In genomic region chr19:44407341-44408222, GRCm38 (mm10) we compare ENCODE assay signal across 8 mouse cellular contexts. TPM values are rescaled to one million over a fixed set of nuclear protein-coding genes. Genes with fewer than 3 reads are reported as not detected.
DNase-seq lines count a peak whose midpoint lies in the region; ATAC-seq and TF ChIP-seq lines count a peak whose summit lies in the region.

Gene Scd1 (minus strand): TSS chr19:44407879.

- no peak for TF ChIP-seq CTCF in E14TG2a.4 (conservative IDR thresholded peaks at IDR 0.05; ENCODE audit: low read length)
- TF ChIP-seq CTCF in stomach, postnatal 0 days (IDR thresholded peaks at IDR 0.05; ENCODE audit: low read depth) = no peak

- DNase-seq in brain, embryonic 18.5 days (ENCODE audit: low read depth, low spot score) = peak; percentile 84
- peak; percentile 58 for DNase-seq in fibroblast of lung, adult 2 months (ENCODE audit: low read depth)
- peak; percentile 68 for DNase-seq in kidney, postnatal 10 days
- DNase-seq in liver, embryonic 11.5 days (ENCODE audit: low spot score) = peak; percentile 61
- peak; percentile 79 for DNase-seq in neural tube, embryonic 11.5 days (ENCODE audit: low spot score)
- peak; percentile 62 for DNase-seq in stomach, postnatal 0 days (ENCODE audit: low spot score)

- H3K27me3 ChIP-seq in E14TG2a.4 (ENCODE audit: insufficient read depth, low read length) = peaks cover 37% of the 10 kb centered on the region
- peaks cover 27% of the 10 kb centered on the region for H3K27me3 ChIP-seq in heart, embryonic 13.5 days (replicated peaks)
- peaks cover 35% of the 10 kb centered on the region for H3K27me3 ChIP-seq in liver, embryonic 11.5 days (replicated peaks; ENCODE audit: control insufficient read depth, insufficient read depth, low read length)
- no peaks in the 10 kb centered on the region for H3K27me3 ChIP-seq in neural tube, embryonic 11.5 days (ENCODE audit: control insufficient read depth, insufficient read depth, low read length)
- no peaks in the 10 kb centered on the region for H3K27me3 ChIP-seq in stomach, postnatal 0 days (ENCODE audit: control insufficient read depth, insufficient read depth, low read length)

- peak within 1 kb of the TSS; percentile 83 for H3K4me2 ChIP-seq in heart, embryonic 13.5 days
- H3K4me2 ChIP-seq in liver, embryonic 11.5 days = peak within 1 kb of the TSS; percentile 95
- H3K4me2 ChIP-seq in neural tube, embryonic 11.5 days (ENCODE audit: low read depth) = peak within 1 kb of the TSS; percentile 79
- peak within 1 kb of the TSS; percentile 73 for H3K4me2 ChIP-seq in stomach, postnatal 0 days (replicated peaks; ENCODE audit: low read depth)

- TF ChIP-seq EP300 in stomach, postnatal 0 days (optimal IDR thresholded peaks at IDR 0.05) = no peak

- H3K4me3 ChIP-seq in E14TG2a.4 (replicated peaks; ENCODE audit: low read length) = peak within 1 kb of the TSS; percentile 87
- H3K4me3 ChIP-seq in heart, embryonic 13.5 days = peak within 1 kb of the TSS; percentile 55
- peak within 1 kb of the TSS; percentile 57 for H3K4me3 ChIP-seq in liver, embryonic 11.5 days (ENCODE audit: low read depth, low read length)
- H3K4me3 ChIP-seq in neural tube, embryonic 11.5 days (ENCODE audit: low read depth, low read length) = peak within 1 kb of the TSS; percentile 54
- peak within 1 kb of the TSS; percentile 46 for H3K4me3 ChIP-seq in stomach, postnatal 0 days (ENCODE audit: low read depth, low read length)

- peak; percentile 31; the same call in 1 of the 2 replicates for ATAC-seq in heart, embryonic 13.5 days (ENCODE audit: extremely low read depth, insufficient number of reproducible peaks, low FRiP score, low TSS enrichment)
- peak; percentile 82 for ATAC-seq in liver, embryonic 11.5 days (replicated peaks; ENCODE audit: low FRiP score)
- peak; percentile 91 for ATAC-seq in neural tube, embryonic 11.5 days (ENCODE audit: insufficient read depth, low FRiP score, low TSS enrichment)
- peak; percentile 77 for ATAC-seq in stomach, postnatal 0 days (ENCODE audit: low FRiP score, low TSS enrichment)

- H3K9ac ChIP-seq in heart, embryonic 13.5 days = peak within 1 kb of the TSS; percentile 48
- peak within 1 kb of the TSS; percentile 61 for H3K9ac ChIP-seq in liver, embryonic 11.5 days (ENCODE audit: low read depth, low read length)
- peak within 1 kb of the TSS; percentile 65 for H3K9ac ChIP-seq in neural tube, embryonic 11.5 days (ENCODE audit: low read length)
- H3K9ac ChIP-seq in stomach, postnatal 0 days (ENCODE audit: low read length) = peak within 1 kb of the TSS; percentile 51

- no peaks in the 10 kb centered on the region for H3K9me3 ChIP-seq in E14TG2a.4 (ENCODE audit: low read length)
- H3K9me3 ChIP-seq in heart, embryonic 13.5 days = no peaks in the 10 kb centered on the region
- no peaks in the 10 kb centered on the region for H3K9me3 ChIP-seq in liver, embryonic 11.5 days (ENCODE audit: control insufficient read depth, low read length)
- no peaks in the 10 kb centered on the region for H3K9me3 ChIP-seq in neural tube, embryonic 11.5 days (ENCODE audit: control insufficient read depth, low read length)
- H3K9me3 ChIP-seq in stomach, postnatal 0 days (ENCODE audit: control insufficient read depth, low read length) = no peaks in the 10 kb centered on the region

- peak within 1 kb of the TSS; percentile 16 for H3K27ac ChIP-seq in heart, embryonic 13.5 days (replicated peaks)
- H3K27ac ChIP-seq in liver, embryonic 11.5 days (ENCODE audit: low read depth, low read length) = peak within 1 kb of the TSS; percentile 52
- peak within 1 kb of the TSS; percentile 58; the same call in 1 of the 2 replicates for H3K27ac ChIP-seq in neural tube, embryonic 11.5 days (ENCODE audit: low read depth, low read length)
- peak within 1 kb of the TSS; percentile 49; the same call in 1 of the 2 replicates for H3K27ac ChIP-seq in stomach, postnatal 0 days (replicated peaks)

- peaks cover 47% of the 10 kb centered on the region for H3K4me1 ChIP-seq in E14TG2a.4 (replicated peaks; ENCODE audit: low read depth, low read length)
- peaks cover 13% of the 10 kb centered on the region for H3K4me1 ChIP-seq in heart, embryonic 13.5 days
- H3K4me1 ChIP-seq in liver, embryonic 11.5 days (replicated peaks; ENCODE audit: control insufficient read depth, insufficient read depth, low read length) = peaks cover 19% of the 10 kb centered on the region; the same call in 1 of the 2 replicates
- no peaks in the 10 kb centered on the region; the same call in 1 of the 2 replicates for H3K4me1 ChIP-seq in neural tube, embryonic 11.5 days (ENCODE audit: control insufficient read depth, insufficient read depth, low read length)
- no peaks in the 10 kb centered on the region for H3K4me1 ChIP-seq in stomach, postnatal 0 days (replicated peaks; ENCODE audit: control insufficient read depth, insufficient read depth)

- under 1% methylated on average over 33 of the region's 35 CpGs for WGBS in heart, embryonic 13.5 days
- WGBS in liver, embryonic 11.5 days = under 1% methylated on average over 35 of the region's 35 CpGs
- WGBS in neural tube, embryonic 11.5 days = 0% methylated on average over 30 of the region's 35 CpGs
- WGBS in stomach, postnatal 0 days = under 1% methylated on average over 33 of the region's 35 CpGs

- H3K36me3 ChIP-seq in E14TG2a.4 (ENCODE audit: insufficient read depth, low read length) = peaks cover 37% of the 10 kb centered on the region
- H3K36me3 ChIP-seq in heart, embryonic 13.5 days = no peaks in the 10 kb centered on the region
- no peaks in the 10 kb centered on the region for H3K36me3 ChIP-seq in liver, embryonic 11.5 days (ENCODE audit: control insufficient read depth, insufficient read depth, low read length)
- no peaks in the 10 kb centered on the region for H3K36me3 ChIP-seq in neural tube, embryonic 11.5 days (ENCODE audit: control insufficient read depth, insufficient read depth, low read length)
- no peaks in the 10 kb centered on the region for H3K36me3 ChIP-seq in stomach, postnatal 0 days (ENCODE audit: control insufficient read depth, insufficient read depth, low read length)

RNA-seq across cellular contexts. Expression of gene Scd1, which starts in this region (rescaled TPM):
- 0.97 and 1.1 TPM in 2 replicates for polyA plus RNA-seq in heart, embryonic 13.5 days (2015; fragmentation: Nextera tagmentation; extraction: Ambion mirVana)
- 11.0 and 12.0 TPM in 2 replicates for polyA plus RNA-seq in liver, embryonic 11.5 days (2014; fragmentation: Nextera tagmentation; extraction: Ambion mirVana)
- polyA plus RNA-seq in neural tube, embryonic 11.5 days (2014; fragmentation: Nextera tagmentation; extraction: Ambion mirVana) = 15.0 and 15.2 TPM in 2 replicates
- polyA plus RNA-seq in stomach, postnatal 0 days (2015; fragmentation: Nextera tagmentation; extraction: Ambion mirVana) = 1.3 and 1.7 TPM in 2 replicates

Comparison
In these comparisons a context has a peak if more than half of its experiments do, and no peak if none do; other contexts are left out.
1. Peak in every context shown above with its lines: DNase-seq, ATAC-seq, H3K4me3 ChIP-seq and H3K27ac ChIP-seq.
2. ATAC-seq: peak in every context shown above with its lines; median percentile 91 in neural tube, embryonic 11.5 days; 82 in liver, embryonic 11.5 days; 77 in stomach, postnatal 0 days; 31 in heart, embryonic 13.5 days.